Mouse (Mus musculus) heart, adult 2 months (tissue): ENCODE results near the gene Xpo4.

Experiments used
- CTCF ChIP-seq: fragments of 200-600 bp; IDR thresholded peaks from 2 replicates; pipeline ENCODE4 v1.8.1; 2022; ENCODE audit warnings: antibody characterized with exemption, mild to moderate bottlenecking, moderate library complexity
- POLR2A ChIP-seq: fragments of 200-500 bp; IDR thresholded peaks from 2 replicates; pipeline ENCODE4 v1.6.1; 2011; ENCODE audit warnings: mild to moderate bottlenecking, low read depth, low read length, control low read depth; ENCODE audit not compliant: insufficient read depth

GRCm38 (mm10) chr14:57616339-57616965 is 48.8 kb downstream of the Xpo4 start:
- TF ChIP-seq CTCF (no peak), POLR2A (no peak)
